Comparison of ENCODE assay signal across 8 mouse cellular contexts in genomic region chr8:11007001-11007580, GRCm38 (mm10). TPM values are rescaled to one million over a fixed set of nuclear protein-coding genes. Genes with fewer than 3 reads are reported as not detected.
DNase-seq lines count a peak whose midpoint lies in the region; ATAC-seq lines count a peak whose summit lies in the region.

No protein-coding gene starts in this region.

- peak overlapping the region; percentile 60 for H3K4me3 ChIP-seq in hindbrain, embryonic 11.5 days (ENCODE audit: low read depth, low read length)

- H3K4me1 ChIP-seq in hindbrain, embryonic 11.5 days (replicated peaks; ENCODE audit: control insufficient read depth, insufficient read depth, low read length): peaks cover 38% of the 10 kb centered on the region

- H3K27ac ChIP-seq in hindbrain, embryonic 11.5 days (ENCODE audit: low read depth, low read length): peak overlapping the region; percentile 90

- H3K36me3 ChIP-seq in hindbrain, embryonic 11.5 days (ENCODE audit: control insufficient read depth, insufficient read depth, low read length): no peaks in the 10 kb centered on the region

- ATAC-seq in hindbrain, embryonic 11.5 days (ENCODE audit: low FRiP score): peak; percentile 52

- peak overlapping the region; percentile 72 for H3K4me2 ChIP-seq in hindbrain, embryonic 11.5 days (replicated peaks; ENCODE audit: low read depth, low read length)

- no peaks in the 10 kb centered on the region for H3K27me3 ChIP-seq in hindbrain, embryonic 11.5 days (ENCODE audit: control insufficient read depth, insufficient read depth, low read length)

- DNase-seq in MN1 (ENCODE audit: low spot score): peak; percentile 91
- peak; percentile 90 for DNase-seq in cerebellum, adult 9-10 months
- peak; percentile 74 to 90 for DNase-seq in frontal cortex, adult 2 months (ENCODE audit: extremely low spot score in 1 of 2, low spot score in 1 of 2)
- peak; percentile 96 for DNase-seq in hindbrain, embryonic 11.5 days (ENCODE audit: low spot score)
- peak; percentile 90 to 91 for DNase-seq in layer of hippocampus, postnatal 14 days (ENCODE audit: low spot score in 2 of 2)
- DNase-seq in lung, postnatal 10 days: peak; percentile 92
- DNase-seq in ovary, postnatal 14 days (ENCODE audit: low spot score): peak; percentile 77
- peak; percentile 90 for DNase-seq in thymus, postnatal 14 days

- under 1% methylated on average over 50 of the region's 56 CpGs for WGBS in hindbrain, embryonic 11.5 days

- H3K9me3 ChIP-seq in hindbrain, embryonic 11.5 days (ENCODE audit: control insufficient read depth, low read length): no peaks in the 10 kb centered on the region

- H3K9ac ChIP-seq in hindbrain, embryonic 11.5 days (ENCODE audit: low read depth, low read length): peak overlapping the region; percentile 81

RNA-seq across cellular contexts. Expression of gene Irs2, which starts 1.2 kb away (rescaled TPM):
- polyA plus RNA-seq in frontal cortex, adult 2 months (2012; rRNA removed): 13.0 and 16.6 TPM in 2 replicates
- 5.6 and 6.1 TPM in 2 replicates for polyA plus RNA-seq in hindbrain, embryonic 11.5 days (2014; fragmentation: Nextera tagmentation; extraction: Ambion mirVana)
- total RNA-seq in layer of hippocampus, postnatal 14 days (2021): 10 to 100 TPM; 59.9 to 65.7 TPM

Comparison
In these comparisons a context has a peak if more than half of its experiments do, and no peak if none do; other contexts are left out.
1. Peak in every context shown above with its lines: DNase-seq, ATAC-seq, H3K4me3 ChIP-seq and H3K27ac ChIP-seq.